In the genomic region with DNA sequence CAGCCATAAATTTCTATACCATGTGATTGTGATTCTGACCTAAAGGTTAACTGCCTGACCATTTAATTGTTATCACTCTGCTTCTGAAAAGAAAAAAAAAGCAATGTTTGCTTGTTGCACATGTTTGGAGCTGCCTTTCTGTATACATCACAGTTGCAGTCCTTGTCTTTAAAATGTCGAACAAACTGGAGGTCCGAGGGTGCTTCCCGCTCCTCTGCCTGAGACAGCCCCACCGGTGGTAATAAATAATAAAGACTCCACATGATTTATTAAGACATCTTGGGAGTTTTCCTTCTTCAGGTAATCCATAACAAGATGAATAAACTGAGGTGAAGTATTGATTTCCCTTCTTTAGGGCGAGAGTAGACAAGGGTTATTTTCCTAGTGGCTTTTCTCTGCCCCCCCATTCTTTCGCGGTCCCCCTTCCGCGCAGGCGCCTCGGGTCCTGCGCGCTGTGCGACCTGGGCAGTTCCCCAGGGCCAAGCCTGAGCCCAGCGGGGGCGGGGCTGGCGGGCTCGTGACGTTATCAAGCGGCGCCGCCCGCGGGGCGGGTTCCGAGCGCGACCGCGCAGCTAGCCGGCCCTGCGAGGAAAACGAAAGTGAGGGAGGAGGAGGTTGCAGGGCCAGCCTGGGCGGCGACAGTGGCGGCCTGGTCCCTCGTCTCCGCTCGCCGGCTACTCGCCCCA, we compare ENCODE assay signal across 8 mouse cellular contexts. TPM values are rescaled to one million over a fixed set of nuclear protein-coding genes. Genes with fewer than 3 reads are reported as not detected.
A peak's percentile ranks its signal among the peaks of the same experiment; 100 is the strongest.
DNase-seq lines count a peak whose midpoint lies in the region; ATAC-seq and TF ChIP-seq lines count a peak whose summit lies in the region.

Gene Cmtr1, plus strand, starts transcription at position 520 of the 686 bp plus-strand sequence.

- DNase-seq in 3T3-L1 (ENCODE audit: low read depth, low spot score): peak; percentile 88
- DNase-seq in adrenal gland, postnatal 4 days (ENCODE audit: low spot score in 2 of 2): peak; percentile 97 to 99
- peak; percentile 95 for DNase-seq in embryonic facial prominence, embryonic 14.5 days (ENCODE audit: low spot score)
- peak; percentile 94 for DNase-seq in heart, adult 8-10 months (ENCODE audit: low spot score)
- peak; percentile 97 for DNase-seq in kidney, adult 9 months
- peak; percentile 89 for DNase-seq in limb, embryonic 14.5 days (ENCODE audit: low spot score)
- peak; percentile 94 for DNase-seq in midbrain, postnatal 0 days (ENCODE audit: low spot score)
- DNase-seq in spleen, postnatal 14 days (ENCODE audit: low spot score in 2 of 2): peak; percentile 97 to 99

- peak within 1 kb of the TSS; percentile 93 for H3K4me3 ChIP-seq in embryonic facial prominence, embryonic 14.5 days (ENCODE audit: low read depth, low read length)
- H3K4me3 ChIP-seq in limb, embryonic 14.5 days (replicated peaks; ENCODE audit: low read length): peak within 1 kb of the TSS; percentile 84
- peak within 1 kb of the TSS; percentile 85 for H3K4me3 ChIP-seq in midbrain, postnatal 0 days (ENCODE audit: low read depth, low read length)

- H3K4me1 ChIP-seq in embryonic facial prominence, embryonic 14.5 days (ENCODE audit: control insufficient read depth, insufficient read depth, low read length): peaks cover 5% of the 10 kb centered on the region; the same call in 1 of the 2 replicates
- H3K4me1 ChIP-seq in limb, embryonic 14.5 days (ENCODE audit: control insufficient read depth, insufficient read depth, low read length): peaks cover 3% of the 10 kb centered on the region; the same call in 1 of the 2 replicates
- no peaks in the 10 kb centered on the region; the same call in 1 of the 2 replicates for H3K4me1 ChIP-seq in midbrain, postnatal 0 days (ENCODE audit: insufficient read depth, low read length)

- peak within 1 kb of the TSS; percentile 96 for H3K9ac ChIP-seq in embryonic facial prominence, embryonic 14.5 days (ENCODE audit: low read depth, low read length)
- peak within 1 kb of the TSS; percentile 97 for H3K9ac ChIP-seq in limb, embryonic 14.5 days (ENCODE audit: low read depth, low read length, severe bottlenecking)
- peak within 1 kb of the TSS; percentile 93 for H3K9ac ChIP-seq in midbrain, postnatal 0 days (replicated peaks; ENCODE audit: low read length, poor library complexity, severe bottlenecking)

- under 1% methylated on average over 36 of the region's 41 CpGs for WGBS in embryonic facial prominence, embryonic 14.5 days
- under 1% methylated on average over 34 of the region's 41 CpGs for WGBS in limb, embryonic 14.5 days
- under 1% methylated on average over 40 of the region's 41 CpGs for WGBS in midbrain, postnatal 0 days

- ATAC-seq in embryonic facial prominence, embryonic 14.5 days (ENCODE audit: low read depth): peak; percentile 98
- ATAC-seq in limb, embryonic 14.5 days (ENCODE audit: low FRiP score, low read depth): peak; percentile 97
- ATAC-seq in midbrain, postnatal 0 days (ENCODE audit: low FRiP score): peak; percentile 96

- H3K9me3 ChIP-seq in embryonic facial prominence, embryonic 14.5 days (ENCODE audit: control insufficient read depth, low read length): no peaks in the 10 kb centered on the region
- no peaks in the 10 kb centered on the region for H3K9me3 ChIP-seq in limb, embryonic 14.5 days (ENCODE audit: control insufficient read depth, low read length)
- H3K9me3 ChIP-seq in midbrain, postnatal 0 days (ENCODE audit: low read length): no peaks in the 10 kb centered on the region

- peaks cover 16% of the 10 kb centered on the region; the same call in 1 of the 2 replicates for H3K36me3 ChIP-seq in embryonic facial prominence, embryonic 14.5 days (ENCODE audit: control insufficient read depth, insufficient read depth, low read length)
- H3K36me3 ChIP-seq in limb, embryonic 14.5 days (ENCODE audit: control insufficient read depth, insufficient read depth, low read length): peaks cover 15% of the 10 kb centered on the region; the same call in 1 of the 2 replicates
- peaks cover 9% of the 10 kb centered on the region for H3K36me3 ChIP-seq in midbrain, postnatal 0 days (ENCODE audit: insufficient read depth, low read length)

- TF ChIP-seq CTCF in midbrain, postnatal 0 days (IDR thresholded peaks at IDR 0.05): no peak

- H3K4me2 ChIP-seq in embryonic facial prominence, embryonic 14.5 days (ENCODE audit: low read depth, low read length): peak within 1 kb of the TSS; percentile 89
- peak within 1 kb of the TSS; percentile 54 for H3K4me2 ChIP-seq in limb, embryonic 14.5 days (replicated peaks; ENCODE audit: low read depth, low read length, severe bottlenecking)
- peak within 1 kb of the TSS; percentile 86 for H3K4me2 ChIP-seq in midbrain, postnatal 0 days (ENCODE audit: low read depth, low read length, poor library complexity, severe bottlenecking)

- 0 out of 2 replicates have a peak, but pooled peaks have one; percentile 42 for TF ChIP-seq POLR2A in limb, embryonic 14.5 days (IDR thresholded peaks at IDR 0.05; ENCODE audit: borderline replicate concordance, extremely low read depth, insufficient read depth, insufficient read length)

- no peaks in the 10 kb centered on the region for H3K27me3 ChIP-seq in embryonic facial prominence, embryonic 14.5 days (replicated peaks; ENCODE audit: control insufficient read depth, insufficient read depth, low read length)
- H3K27me3 ChIP-seq in limb, embryonic 14.5 days (ENCODE audit: control insufficient read depth, insufficient read depth, low read length): no peaks in the 10 kb centered on the region
- no peaks in the 10 kb centered on the region for H3K27me3 ChIP-seq in midbrain, postnatal 0 days (ENCODE audit: insufficient read depth, low read length)

- H3K27ac ChIP-seq in embryonic facial prominence, embryonic 14.5 days (replicated peaks; ENCODE audit: low read depth, low read length): peak within 1 kb of the TSS; percentile 88
- peak within 1 kb of the TSS; percentile 81 for H3K27ac ChIP-seq in limb, embryonic 14.5 days (replicated peaks; ENCODE audit: low read depth, low read length)
- peak within 1 kb of the TSS; percentile 91 for H3K27ac ChIP-seq in midbrain, postnatal 0 days (ENCODE audit: low read depth, low read length)

RNA-seq across cellular contexts. Expression of gene Cmtr1, which starts in this region (rescaled TPM):
- total RNA-seq in adrenal gland, postnatal 4 days (2021): 100 to 1,000 TPM in 1 of 2 experiments, 10 to 100 TPM in 1; 99.2 to 101 TPM
- 88.9 and 115 TPM in 2 replicates for polyA plus RNA-seq in embryonic facial prominence, embryonic 14.5 days (2014; fragmentation: Nextera tagmentation; extraction: Ambion mirVana)
- total RNA-seq in heart, adult 8-10 months (2022): 10 to 100 TPM; 57.5 to 79.0 (median 65.0) TPM
- polyA plus RNA-seq in limb, embryonic 14.5 days (2012; rRNA removed): 42.8 and 54.3 TPM in 2 replicates
- polyA plus RNA-seq in limb, embryonic 14.5 days (2014; fragmentation: Nextera tagmentation; extraction: Ambion mirVana): 95.8 and 109 TPM in 2 replicates
- 58.5 and 63.6 TPM in 2 replicates for total RNA-seq in midbrain, postnatal 0 days (2014; rRNA removed)
- polyA plus RNA-seq in midbrain, postnatal 0 days (2015; fragmentation: Nextera tagmentation; extraction: Ambion mirVana): 105 and 106 TPM in 2 replicates

Comparison
In these comparisons a context has a peak if more than half of its experiments do, and no peak if none do; other contexts are left out.
1. Peak in every context shown above with its lines: DNase-seq, ATAC-seq, H3K4me3 ChIP-seq and H3K27ac ChIP-seq.